In genomic region chr2:118637888-118638526, GRCm38 (mm10) we compare ENCODE assay signal across 9 mouse cellular contexts. TPM values are rescaled to one million over a fixed set of nuclear protein-coding genes. Genes with fewer than 3 reads are reported as not detected.
DNase-seq lines count a peak whose midpoint lies in the region; ATAC-seq and TF ChIP-seq lines count a peak whose summit lies in the region.
"Had no signal": no experiment of that assay in that cellular context is flagged by ENCODE, and none has a peak within 500 bp of the region (broad histone marks: within the 10 kb centered on the region; RNA-seq: fewer than 3 reads in every experiment).

No protein-coding gene starts in this region.

- peak; percentile 28; the same call in 1 of the 2 replicates for ATAC-seq in heart, embryonic 14.5 days (ENCODE audit: insufficient number of reproducible peaks, insufficient read depth, low FRiP score, low read depth)
- no peak for ATAC-seq in heart, embryonic 12.5 days (ENCODE audit: insufficient number of reproducible peaks, low FRiP score)
- ATAC-seq in midbrain, embryonic 14.5 days (ENCODE audit: low FRiP score, low TSS enrichment) = peak; percentile 48; the same call in 1 of the 2 replicates

- no peak overlapping the region for H3K9ac ChIP-seq in heart, embryonic 14.5 days (ENCODE audit: low read length)
- no peak overlapping the region for H3K9ac ChIP-seq in heart, embryonic 12.5 days
- H3K9ac ChIP-seq in midbrain, embryonic 14.5 days (replicated peaks; ENCODE audit: low read length) = 0 out of 2 replicates have a peak overlapping the region, but pooled peaks have one; percentile 31
- H3K9ac ChIP-seq: stomach, embryonic 15.5 days had no signal

- H3K27ac ChIP-seq in heart, embryonic 14.5 days (replicated peaks in 1 of 2; ENCODE audit: control insufficient read depth in 1 of 2, insufficient read depth in 1 of 2, low read depth in 2 of 2, low read length in 2 of 2) = no peak overlapping the region
- no peak overlapping the region for H3K27ac ChIP-seq in heart, embryonic 12.5 days (ENCODE audit: poor library complexity, severe bottlenecking)
- H3K27ac ChIP-seq in gastrocnemius, adult 2 months = no peak overlapping the region
- no peak overlapping the region for H3K27ac ChIP-seq in midbrain, embryonic 14.5 days (replicated peaks; ENCODE audit: low read depth, low read length)
- H3K27ac ChIP-seq in spleen, adult 2 months (ENCODE audit: insufficient read depth, low read length) = peak overlapping the region; percentile 39
- H3K27ac ChIP-seq: stomach, embryonic 15.5 days had no signal

- peak; percentile 82 to 84 for DNase-seq in cerebellum, postnatal 25 days
- peak; percentile 57 for DNase-seq in gastrocnemius, adult 2 months
- peak; percentile 35 for DNase-seq in kidney, adult 11 months
- peak; percentile 60 for DNase-seq in left cerebral cortex, postnatal 4 days
- DNase-seq in midbrain, embryonic 14.5 days = peak; percentile 89
- peak; percentile 67 to 73 for DNase-seq in spleen, adult 2 months (ENCODE audit: low read depth in 1 of 2, low spot score in 2 of 2)

- H3K4me1 ChIP-seq in heart, embryonic 14.5 days (ENCODE audit: control insufficient read depth in 2 of 2, insufficient read depth in 2 of 2, low read length in 2 of 2) = peaks cover 0 to 10% of the 10 kb centered on the region in 2 experiments; a peak in 3 of 4 replicates
- H3K4me1 ChIP-seq in heart, embryonic 12.5 days (replicated peaks) = peaks cover 15% of the 10 kb centered on the region
- no peaks in the 10 kb centered on the region for H3K4me1 ChIP-seq in midbrain, embryonic 14.5 days (ENCODE audit: control insufficient read depth, insufficient read depth, low read length)
- H3K4me1 ChIP-seq in spleen, adult 2 months (ENCODE audit: control insufficient read depth, insufficient read depth, insufficient read length) = peaks cover 14% of the 10 kb centered on the region; the same call in 1 of the 2 replicates
- H3K4me1 ChIP-seq: stomach, embryonic 15.5 days had no signal

- WGBS in heart, embryonic 14.5 days = 40% methylated on average over 8 of the region's 8 CpGs
- WGBS in heart, embryonic 12.5 days = 44% methylated on average over 8 of the region's 8 CpGs
- WGBS in midbrain, embryonic 14.5 days = 43% methylated on average over 8 of the region's 8 CpGs
- WGBS in spleen, adult 2 months = 36% methylated on average over 8 of the region's 8 CpGs

- H3K9me3 ChIP-seq in heart, embryonic 14.5 days (ENCODE audit: control insufficient read depth, low read length) = no peaks in the 10 kb centered on the region
- no peaks in the 10 kb centered on the region for H3K9me3 ChIP-seq in heart, embryonic 12.5 days (replicated peaks)
- no peaks in the 10 kb centered on the region for H3K9me3 ChIP-seq in midbrain, embryonic 14.5 days (ENCODE audit: control insufficient read depth, low read length)
- H3K9me3 ChIP-seq: stomach, embryonic 15.5 days had no signal

- no peak for TF ChIP-seq POLR2A in spleen, adult 2 months (IDR thresholded peaks at IDR 0.05; ENCODE audit: low read depth, low read length)

- intact Hi-C loops in gastrocnemius, adult 2 months (cut with DNase I) = loop anchor here (1.0 to 10.0 kb wide), 4 partner anchors 58 to 337 kb away; no protein-coding TSS in a partner anchor
- intact Hi-C loops in left cerebral cortex, postnatal 4 days (cut with DNase I) = loop anchor here (5.0 to 10.0 kb wide), 3 partner anchors 59 to 373 kb away; no protein-coding TSS in a partner anchor

- no peaks in the 10 kb centered on the region for H3K27me3 ChIP-seq in heart, embryonic 14.5 days (ENCODE audit: control insufficient read depth, insufficient read depth, low read length)
- H3K27me3 ChIP-seq in heart, embryonic 12.5 days (replicated peaks) = no peaks in the 10 kb centered on the region
- no peaks in the 10 kb centered on the region for H3K27me3 ChIP-seq in midbrain, embryonic 14.5 days (ENCODE audit: control insufficient read depth, insufficient read depth, low read length)
- H3K27me3 ChIP-seq in spleen, adult 2 months (ENCODE audit: control insufficient read depth, insufficient read depth, low read length) = no peaks in the 10 kb centered on the region
- H3K27me3 ChIP-seq: stomach, embryonic 15.5 days had no signal

- H3K4me3 ChIP-seq in heart, embryonic 14.5 days (ENCODE audit: control insufficient read depth in 1 of 2, insufficient read depth in 1 of 2, low read depth in 1 of 2, low read length in 2 of 2) = no peak overlapping the region
- no peak overlapping the region for H3K4me3 ChIP-seq in heart, embryonic 12.5 days
- H3K4me3 ChIP-seq in gastrocnemius, adult 2 months = no peak overlapping the region
- H3K4me3 ChIP-seq in midbrain, embryonic 14.5 days (replicated peaks; ENCODE audit: low read depth, low read length) = no peak overlapping the region
- H3K4me3 ChIP-seq in spleen, adult 2 months (ENCODE audit: extremely low read depth, insufficient read depth, insufficient read length) = no peak overlapping the region
- H3K4me3 ChIP-seq: stomach, embryonic 15.5 days had no signal

- H3K4me2 ChIP-seq in heart, embryonic 14.5 days (ENCODE audit: low read length) = no peak overlapping the region
- no peak overlapping the region for H3K4me2 ChIP-seq in heart, embryonic 12.5 days
- no peak overlapping the region for H3K4me2 ChIP-seq in midbrain, embryonic 14.5 days (ENCODE audit: low read length)
- H3K4me2 ChIP-seq: stomach, embryonic 15.5 days had no signal

- peak; percentile 91 for TF ChIP-seq CTCF in gastrocnemius, adult 2 months (IDR thresholded peaks at IDR 0.05)
- peak; percentile 79; the same call in 1 of the 2 replicates for TF ChIP-seq CTCF in spleen, adult 2 months (IDR thresholded peaks at IDR 0.05; ENCODE audit: extremely low read depth, insufficient read depth, insufficient read length, insufficient replicate concordance)

- H3K36me3 ChIP-seq in heart, embryonic 14.5 days (ENCODE audit: control insufficient read depth, insufficient read depth, low read length) = peaks cover 100% of the 10 kb centered on the region
- peaks cover 87% of the 10 kb centered on the region for H3K36me3 ChIP-seq in heart, embryonic 12.5 days
- peaks cover 15% of the 10 kb centered on the region; the same call in 1 of the 2 replicates for H3K36me3 ChIP-seq in midbrain, embryonic 14.5 days (ENCODE audit: control insufficient read depth, insufficient read depth, low read length)
- peaks cover 1% of the 10 kb centered on the region; the same call in 1 of the 2 replicates for H3K36me3 ChIP-seq in spleen, adult 2 months (ENCODE audit: control insufficient read depth, insufficient read depth, low read length)

RNA-seq across cellular contexts. Expression of gene Pak6, which starts 25.1 kb away (rescaled TPM):
- 8.3 and 8.6 TPM in 2 replicates for polyA plus RNA-seq in heart, embryonic 14.5 days (2014; fragmentation: Nextera tagmentation; extraction: Ambion mirVana)
- polyA plus RNA-seq in heart, embryonic 12.5 days (2016; fragmentation: Nextera tagmentation; extraction: Ambion mirVana) = 4.6 and 5.8 TPM in 2 replicates
- total RNA-seq in gastrocnemius, adult 2 months (2021) = not detected
- total RNA-seq in left cerebral cortex, postnatal 4 days (2021) = 100 to 1,000 TPM; 142 to 154 TPM
- polyA plus RNA-seq in midbrain, embryonic 14.5 days (2014; fragmentation: Nextera tagmentation; extraction: Ambion mirVana) = 32.4 and 38.4 TPM in 2 replicates
- polyA plus RNA-seq in spleen, adult 2 months (2012; rRNA removed) = 0.33 and 0.45 TPM in 2 replicates

RNA-seq across cellular contexts. Expression of gene Bub1b, which starts 40.0 kb away (rescaled TPM):
- 66.8 and 67.1 TPM in 2 replicates for polyA plus RNA-seq in heart, embryonic 14.5 days (2014; fragmentation: Nextera tagmentation; extraction: Ambion mirVana)
- 84.2 and 86.9 TPM in 2 replicates for polyA plus RNA-seq in heart, embryonic 12.5 days (2016; fragmentation: Nextera tagmentation; extraction: Ambion mirVana)
- total RNA-seq in gastrocnemius, adult 2 months (2021) = under 1 TPM; 0.25 to 0.38 TPM
- total RNA-seq in left cerebral cortex, postnatal 4 days (2021) = 1 to 10 TPM; 5.7 to 5.9 TPM
- polyA plus RNA-seq in midbrain, embryonic 14.5 days (2014; fragmentation: Nextera tagmentation; extraction: Ambion mirVana) = 8.4 and 19.7 TPM in 2 replicates
- 5.0 and 5.7 TPM in 2 replicates for polyA plus RNA-seq in spleen, adult 2 months (2012; rRNA removed)

Comparison
In these comparisons a context has a peak if more than half of its experiments do, and no peak if none do; other contexts are left out.
1. DNase-seq: peak in every context shown above with its lines; median percentile 89 in midbrain, embryonic 14.5 days; 83 in cerebellum, postnatal 25 days; 70 in spleen, adult 2 months; 60 in left cerebral cortex, postnatal 4 days; 57 in gastrocnemius, adult 2 months; 35 in kidney, adult 11 months.